Mouse (Mus musculus) MEL (cell line): ENCODE results near the gene Zmynd10. TPM values are rescaled to one million over a fixed set of nuclear protein-coding genes. Genes with fewer than 3 reads are reported as not detected.
"Not testable (repeated sequence)": the region's sequence is repeated elsewhere in the genome, so short reads cannot be mapped to it uniquely, and the experiment has no call there.

Experiments used
- DNase-seq: peaks from one replicate; pipeline ENCODE4 v3.0.0; 2011; ENCODE audit warnings: low read depth, low spot score
- H3K27ac ChIP-seq: 2 replicates; pipeline ENCODE4 v1.5.1; 2012; ENCODE audit warnings: low read depth, mild to moderate bottlenecking, control low read depth, low read length, moderate library complexity; ENCODE audit not compliant: control insufficient read depth
- H3K27me3 ChIP-seq, 2 experiments: fragments of 150-350 bp in 1 of 2; sonication (generic) in 1 of 2; 2 replicates each; pipeline ENCODE4 v1.6.1; 2012; ENCODE audit warnings: low read length in 2 of 2, mild to moderate bottlenecking in 2 of 2, improper control_type of control experiment in 1 of 2, moderate library complexity in 1 of 2; ENCODE audit not compliant: insufficient read depth in 2 of 2, control insufficient read depth in 1 of 2
- H3K36me3 ChIP-seq, 2 experiments: 2 replicates each; pipeline ENCODE4 v1.6.1; 2012 to 2014; ENCODE audit warnings: low read length in 2 of 2, improper control_type of control experiment in 1 of 2, inconsistent platforms in 1 of 2, mild to moderate bottlenecking in 1 of 2; ENCODE audit not compliant: insufficient read depth in 2 of 2, control insufficient read depth in 1 of 2
- H3K4me1 ChIP-seq, 2 experiments: fragments of 150-350 bp in 1 of 2; sonication (generic) in 1 of 2; 2 replicates each; pipeline ENCODE4 v1.6.1; 2012; ENCODE audit warnings: low read length in 2 of 2, improper control_type of control experiment in 1 of 2, mild to moderate bottlenecking in 1 of 2; ENCODE audit not compliant: insufficient read depth in 2 of 2, control insufficient read depth in 1 of 2
- H3K4me3 ChIP-seq, 2 experiments: fragments of 150-350 bp in 1 of 2; sonication (generic) in 1 of 2; 2 replicates each; pipeline ENCODE4 v1.5.1; 2012; ENCODE audit warnings: low read depth in 2 of 2, low read length in 2 of 2, mild to moderate bottlenecking in 2 of 2, moderate library complexity in 2 of 2, control low read depth in 1 of 2, improper control_type of control experiment in 1 of 2; ENCODE audit not compliant: control insufficient read depth in 1 of 2, insufficient read depth in 1 of 2
- H3K79me2 ChIP-seq: 2 replicates; pipeline ENCODE4 v1.6.1; 2012; ENCODE audit warnings: mild to moderate bottlenecking, low read length, moderate library complexity; ENCODE audit not compliant: control insufficient read depth, poor library complexity, insufficient read depth
- H3K9ac ChIP-seq: 2 replicates; pipeline ENCODE4 v1.6.1; 2012; ENCODE audit warnings: low read depth, mild to moderate bottlenecking, control low read depth, low read length, moderate library complexity; ENCODE audit not compliant: control insufficient read depth, poor library complexity, severe bottlenecking
- H3K9me3 ChIP-seq: fragments of 150-350 bp; sonication (generic); replicated peaks from 2 replicates; pipeline ENCODE4 v1.6.1; 2012; ENCODE audit warnings: mild to moderate bottlenecking, low read length, improper control_type of control experiment, moderate library complexity; ENCODE audit not compliant: insufficient read depth
- CHD2 ChIP-seq: IDR thresholded peaks from 2 replicates; pipeline ENCODE4 v1.6.1; 2011; ENCODE audit warnings: low read length, improper control_type of control experiment
- CTCF ChIP-seq, 3 experiments: IDR thresholded peaks in 2 of 3; conservative IDR thresholded peaks in 1 of 3; 2 replicates each; pipeline ENCODE4 v1.5.1; 2011 to 2012; ENCODE audit warnings: low read length in 3 of 3, low read depth in 2 of 3, mild to moderate bottlenecking in 2 of 3, improper control_type of control experiment in 1 of 3, inconsistent platforms in 1 of 3, mixed read lengths in 1 of 3, moderate library complexity in 1 of 3; ENCODE audit not compliant: control insufficient read depth in 1 of 3, insufficient read depth in 1 of 3, poor library complexity in 1 of 3, severe bottlenecking in 1 of 3
- GATA1 ChIP-seq: IDR thresholded peaks from 2 replicates; pipeline ENCODE4 v1.6.1; 2011; ENCODE audit warnings: low read depth, low read length, improper control_type of control experiment
- HCFC1 ChIP-seq: IDR thresholded peaks from 2 replicates; pipeline ENCODE4 v1.6.1; 2012; ENCODE audit warnings: low read depth, mild to moderate bottlenecking, inconsistent platforms, low read length, improper control_type of control experiment, moderate library complexity
- JUND ChIP-seq: IDR thresholded peaks from 2 replicates; pipeline ENCODE4 v1.6.1; 2011; ENCODE audit warnings: low read depth, mild to moderate bottlenecking, improper control_type of control experiment, low read length
- MAFK ChIP-seq: IDR thresholded peaks from 2 replicates; pipeline ENCODE4 v1.6.1; 2011; ENCODE audit warnings: low read depth, mild to moderate bottlenecking, low read length, improper control_type of control experiment, borderline replicate concordance
- MAX ChIP-seq: IDR thresholded peaks from 2 replicates; pipeline ENCODE4 v1.6.1; 2011; ENCODE audit warnings: low read length, improper control_type of control experiment
- MEF2A ChIP-seq: IDR thresholded peaks from 2 replicates; pipeline ENCODE4 v1.6.1; 2014; ENCODE audit warnings: low read depth, mild to moderate bottlenecking, inconsistent platforms, low read length, improper control_type of control experiment; ENCODE audit not compliant: poor library complexity, insufficient replicate concordance, severe bottlenecking; ENCODE audit errors: extremely low read depth
- MYB ChIP-seq: IDR thresholded peaks from 2 replicates; pipeline ENCODE4 v1.6.1; 2011; ENCODE audit warnings: mild to moderate bottlenecking, low read depth, low read length, improper control_type of control experiment
- POLR2A ChIP-seq, 2 experiments: IDR thresholded peaks; 2 replicates each; pipeline ENCODE4 v1.6.1; 2011 to 2012; ENCODE audit warnings: low read length in 2 of 2, mild to moderate bottlenecking in 2 of 2, control low read depth in 1 of 2, improper control_type of control experiment in 1 of 2, low read depth in 1 of 2, moderate library complexity in 1 of 2; ENCODE audit not compliant: control insufficient read depth in 1 of 2, insufficient read depth in 1 of 2, poor library complexity in 1 of 2
- POLR2AphosphoS2 ChIP-seq: IDR thresholded peaks from 2 replicates; pipeline ENCODE4 v1.6.1; 2011; ENCODE audit warnings: low read length, improper control_type of control experiment
- RAD21 ChIP-seq: IDR thresholded peaks from 2 replicates; pipeline ENCODE4 v1.6.1; 2011; ENCODE audit warnings: mild to moderate bottlenecking, low read depth, low read length, improper control_type of control experiment
- SMC3 ChIP-seq: IDR thresholded peaks from 2 replicates; pipeline ENCODE4 v1.6.1; 2011; ENCODE audit warnings: low read depth, low read length, improper control_type of control experiment
- TAL1 ChIP-seq: IDR thresholded peaks from 2 replicates; pipeline ENCODE4 v1.6.1; 2012; ENCODE audit warnings: mild to moderate bottlenecking, inconsistent platforms, low read length, moderate library complexity, mixed read lengths
- TBP ChIP-seq: IDR thresholded peaks from 2 replicates; pipeline ENCODE4 v1.8.0; 2011; ENCODE audit warnings: low read depth, low read length, improper control_type of control experiment
- UBTF ChIP-seq: IDR thresholded peaks from 2 replicates; pipeline ENCODE4 v1.6.1; 2012; ENCODE audit warnings: low read depth, mild to moderate bottlenecking, inconsistent platforms, low read length, improper control_type of control experiment, moderate library complexity, borderline replicate concordance; ENCODE audit not compliant: insufficient read depth
- USF2 ChIP-seq, 2 experiments: IDR thresholded peaks; 2 replicates each; pipeline ENCODE4 v1.6.1; 2011 to 2012; ENCODE audit warnings: improper control_type of control experiment in 2 of 2, low read length in 2 of 2, borderline replicate concordance in 1 of 2, inconsistent platforms in 1 of 2, low read depth in 1 of 2, mild to moderate bottlenecking in 1 of 2; ENCODE audit not compliant: insufficient read depth in 1 of 2
- ZKSCAN1 ChIP-seq: IDR thresholded peaks from 2 replicates; pipeline ENCODE4 v1.6.1; 2012; ENCODE audit warnings: low read depth, mild to moderate bottlenecking, inconsistent platforms, low read length, improper control_type of control experiment, moderate library complexity
- ZNF384 ChIP-seq: IDR thresholded peaks from 2 replicates; pipeline ENCODE4 v1.6.1; 2012; ENCODE audit warnings: low read depth, mild to moderate bottlenecking, inconsistent platforms, low read length, improper control_type of control experiment
- polyA plus RNA-seq, 2 experiments: library from polyadenylated mRNA; stranded (reverse) in 1 of 2; unstranded in 1 of 2; fragments of >175 nt in 1 of 2; fragments of >200 nt in 1 of 2; gene quantifications; 2 replicates each; pipeline versions ENCODE4 v1.2.1 to v1.2.4; 2012; ENCODE audit warnings: low replicate concordance in 2 of 2, low read depth in 1 of 2; ENCODE audit not compliant: insufficient read length in 2 of 2, insufficient read depth in 1 of 2, missing spikeins in 1 of 2
- total RNA-seq: library from RNA; depleted of rRNA; stranded (reverse); fragments of 300-350 nt; gene quantifications from 2 replicates; pipeline ENCODE4 v1.2.3, GENCODE M21; 2012

Zmynd10 gene
- total and polyA plus RNA-seq, 3 experiments = 0.31 to 0.85 TPM; not detected in 1

DNA sequence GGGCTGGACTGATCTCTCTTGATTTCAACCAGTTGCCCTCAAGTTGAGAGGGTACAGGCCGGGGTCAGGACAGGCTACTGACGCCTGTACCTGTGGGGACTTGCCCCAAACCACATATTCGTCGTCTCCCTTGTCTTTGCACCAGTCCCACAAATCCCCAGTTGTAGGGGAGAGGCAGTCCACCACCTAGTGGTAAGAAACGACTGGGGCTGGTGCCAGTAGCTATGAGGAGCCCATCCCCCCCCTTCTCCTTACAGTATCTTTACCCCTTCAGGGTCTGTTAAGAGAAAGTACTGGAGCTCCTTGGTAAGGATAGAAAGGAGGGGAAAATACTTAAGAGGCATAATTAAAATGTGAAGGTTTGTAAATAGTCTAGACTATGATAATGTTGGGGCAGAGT is 18.5 kb downstream of the Zmynd10 start:
- DNase-seq = not testable (repeated sequence)
- peaks cover 0 to 27% of the 10 kb centered on the region in 2 experiments; a peak in 3 of 4 replicates for H3K4me1 ChIP-seq

GRCm38 (mm10) chr9:107566041-107566709 is 19.1 kb downstream of the Zmynd10 start:
- Histone ChIP-seq H3K79me2 (peaks cover 23% of the 10 kb centered on the region), H3K27ac (no peak overlapping the region), H3K9ac (no peak overlapping the region), H3K27me3 (no peaks in the 10 kb centered on the region), H3K9me3 (no peaks in the 10 kb centered on the region), H3K36me3 (peaks cover 0 to 16% of the 10 kb centered on the region in 2 experiments; a peak in 3 of 4 replicates), H3K4me3 (no peak overlapping the region), H3K4me1 (peaks cover 2 to 33% of the 10 kb centered on the region in 2 experiments; a peak in 3 of 4 replicates)
- no peak; a peak in 1 of 4 replicates for TF ChIP-seq POLR2A (IDR thresholded peaks at IDR 0.05; ENCODE audit: control insufficient read depth in 1 of 2, insufficient read depth in 1 of 2, low read depth in 1 of 2, low read length in 2 of 2, poor library complexity in 1 of 2)
- no peak for TF ChIP-seq TBP
- no peak for TF ChIP-seq MAFK
- TF ChIP-seq TAL1 = no peak
- TF ChIP-seq MEF2A = no peak
- TF ChIP-seq GATA1 = no peak
- TF ChIP-seq MYB = no peak
- TF ChIP-seq USF2 (IDR thresholded peaks at IDR 0.05; ENCODE audit: borderline replicate concordance in 1 of 2, insufficient read depth in 1 of 2, low read depth in 1 of 2, low read length in 2 of 2) = no peak
- no peak for TF ChIP-seq UBTF
- TF ChIP-seq ZNF384 = no peak
- 0 out of 2 replicates have a peak, but pooled peaks have one; percentile 13 for TF ChIP-seq HCFC1
- TF ChIP-seq RAD21 = peak; percentile 23
- TF ChIP-seq JUND = no peak
- TF ChIP-seq CTCF (IDR thresholded peaks at IDR 0.05 in 2 of 3, conservative IDR thresholded peaks at IDR 0.05 in 1 of 3; ENCODE audit: control insufficient read depth in 1 of 3, insufficient read depth in 1 of 3, low read depth in 2 of 3, low read length in 3 of 3, poor library complexity in 1 of 3, severe bottlenecking in 1 of 3) = peak; percentile 70 to 96 (median 70)
- TF ChIP-seq POLR2AphosphoS2 = no peak
- peak; percentile 66 for TF ChIP-seq SMC3
- no peak for TF ChIP-seq CHD2
- no peak for TF ChIP-seq MAX
- TF ChIP-seq ZKSCAN1 = no peak
- peak; percentile 83 for DNase-seq

More for the DNA sequence above, 18.5 kb downstream of the Zmynd10 start:
- peak in 2 of 3 experiments; percentile 8 to 29; a peak in 2 of 6 replicates for TF ChIP-seq CTCF (IDR thresholded peaks at IDR 0.05 in 2 of 3, conservative IDR thresholded peaks at IDR 0.05 in 1 of 3; ENCODE audit: control insufficient read depth in 1 of 3, insufficient read depth in 1 of 3, low read depth in 2 of 3, low read length in 3 of 3, poor library complexity in 1 of 3, severe bottlenecking in 1 of 3)
- H3K27me3 ChIP-seq, H3K9me3 ChIP-seq, H3K4me3 ChIP-seq, H3K9ac ChIP-seq, H3K27ac ChIP-seq: not testable (repeated sequence)
- peaks cover 23% of the 10 kb centered on the region for H3K79me2 ChIP-seq
- H3K36me3 ChIP-seq = peaks cover 0 to 15% of the 10 kb centered on the region in 2 experiments; a peak in 3 of 4 replicates
